Mouse (Mus musculus) liver, postnatal 0 days (tissue): ENCODE results near the gene Timp1.

Experiments
- CTCF ChIP-seq: sonication (generic); IDR thresholded peaks from 2 replicates; pipeline ENCODE4 v1.5.1; 2016; ENCODE audit warnings: antibody characterized with exemption, low read depth
- EP300 ChIP-seq: IDR thresholded peaks from 2 replicates; pipeline ENCODE4 v1.6.1; 2016; ENCODE audit warnings: antibody characterized with exemption, low read depth, mild to moderate bottlenecking

- TF ChIP-seq CTCF (no peak), EP300 (no peak)
These were observed 53.5 kb downstream of the Timp1 start for GRCm38 (mm10) chrX:20923506-20923905.
